Mouse (Mus musculus) gastrocnemius, postnatal 10 days (tissue): Measurements from ENCODE around the gene Vmn2r61. TPM values are rescaled to one million over a fixed set of nuclear protein-coding genes. Genes with fewer than 3 reads are reported as not detected.

Experiments
- DNase-seq: peaks from one replicate; pipeline ENCODE4 v3.0.0; 2021; ENCODE audit warnings: mixed read lengths
- long read RNA-seq, 2 experiments: library from polyadenylated mRNA; stranded (forward); transcript quantifications; one replicate each; pipeline ENCODE4 v2.0.0; 2021
- total RNA-seq, 2 experiments: library from RNA; stranded (reverse); gene quantifications; 2 replicates each; pipeline ENCODE4 v1.2.3; 2021

Vmn2r61 gene
- not detected for total RNA-seq
- long read RNA-seq, experiment 1 = 0 reads
- long read RNA-seq, experiment 2 = 0 reads

DNA sequence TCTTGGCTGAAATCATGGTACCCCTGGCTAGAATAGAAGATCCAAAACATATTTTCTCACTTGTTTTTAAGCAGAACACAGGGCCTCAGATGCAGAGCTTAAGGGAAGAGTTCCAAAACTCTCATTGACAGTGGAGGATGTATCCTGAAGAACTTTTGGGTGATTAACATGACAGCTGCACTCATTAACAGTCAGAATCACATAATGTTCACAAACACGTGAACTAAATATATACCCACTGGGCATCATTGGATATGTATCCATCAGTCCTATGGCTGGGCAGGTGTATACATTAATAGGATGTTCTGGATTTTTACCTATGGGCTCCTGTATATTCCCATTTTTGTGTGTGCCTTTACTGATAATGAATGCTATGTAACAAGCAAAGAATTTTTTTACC is at the start of gene Vmn2r61:
Vmn2r61 (plus strand) TSS at position 301 of the 400 bp plus-strand sequence.
- no peak for DNase-seq

Other genes with a start within 250 kb of the Vmn2r61 start
- under 1 TPM in 1 of 2 experiments, not detected in 1; 0.02 TPM for gene Vmn2r59, start 201.0 kb upstream of the Vmn2r61 start, total RNA-seq
- gene Vmn2r60, start 152.3 kb upstream of the Vmn2r61 start, total RNA-seq = under 1 TPM in 1 of 2 experiments, not detected in 1; 0.02 TPM
- gene 4933421I07Rik, start 188.1 kb downstream of the Vmn2r61 start, total RNA-seq = not detected
- 1 to 10 TPM; 6.6 to 9.9 TPM for gene Zfp141, start 245.7 kb downstream of the Vmn2r61 start, total RNA-seq